Mouse (Mus musculus) myocyte (in vitro differentiated cells): ENCODE data around the gene Tmem238l. TPM values are rescaled to one million over a fixed set of nuclear protein-coding genes. Genes with fewer than 3 reads are reported as not detected.

Source experiments
- H3K27me3 ChIP-seq: one replicate; pipeline ENCODE4 v1.6.1; 2011; ENCODE audit not compliant: control insufficient read depth, insufficient read depth, insufficient read length
- H3K36me3 ChIP-seq: one replicate; pipeline ENCODE4 v1.6.1; 2011; ENCODE audit not compliant: control insufficient read depth, insufficient read depth
- H3K4me2 ChIP-seq: one replicate; pipeline ENCODE4 v1.6.1; 2011; ENCODE audit warnings: low read depth, control low read depth
- H3K4me3 ChIP-seq: one replicate; pipeline ENCODE4 v1.5.1; 2011; ENCODE audit warnings: mild to moderate bottlenecking, control low read depth, moderate library complexity
- H3K79me2 ChIP-seq: one replicate; pipeline ENCODE4 v1.6.1; 2011; ENCODE audit not compliant: control insufficient read depth, insufficient read depth
- H3ac ChIP-seq: one replicate; pipeline ENCODE4 v1.6.1; 2011; ENCODE audit not compliant: control insufficient read depth, insufficient read length
- CEBPB ChIP-seq: IDR thresholded peaks from 2 replicates; pipeline ENCODE4 v1.6.1; 2011; ENCODE audit warnings: mild to moderate bottlenecking, moderate library complexity; ENCODE audit not compliant: poor library complexity, insufficient read depth, severe bottlenecking
- E2F4 ChIP-seq: IDR thresholded peaks from one replicate; pipeline ENCODE4 v1.6.1; 2011; ENCODE audit warnings: mild to moderate bottlenecking, control low read depth, moderate library complexity; ENCODE audit not compliant: insufficient read depth
- MAX ChIP-seq: IDR thresholded peaks from one replicate; pipeline ENCODE4 v1.6.1; 2011; ENCODE audit warnings: low read depth, mild to moderate bottlenecking, control low read depth
- MYOD1 ChIP-seq, 3 experiments: IDR thresholded peaks; one replicate each; pipeline ENCODE4 v1.6.1; 2011; ENCODE audit warnings: control low read depth in 2 of 3, low read depth in 2 of 3, mild to moderate bottlenecking in 2 of 3, moderate library complexity in 1 of 3; ENCODE audit not compliant: insufficient read length in 2 of 3, control insufficient read depth in 1 of 3
- MYOG ChIP-seq, 3 experiments: IDR thresholded peaks; one replicate each; pipeline ENCODE4 v1.6.1; 2011; ENCODE audit warnings: control low read depth in 2 of 3, low read depth in 2 of 3, mild to moderate bottlenecking in 2 of 3; ENCODE audit not compliant: insufficient read length in 2 of 3, control insufficient read depth in 1 of 3, insufficient read depth in 1 of 3
- POLR2A ChIP-seq: IDR thresholded peaks from one replicate; pipeline ENCODE4 v1.6.1; 2011; ENCODE audit warnings: low read depth, mild to moderate bottlenecking, control low read depth, moderate library complexity; ENCODE audit not compliant: insufficient read length
- POLR2AphosphoS2 ChIP-seq: IDR thresholded peaks from one replicate; pipeline ENCODE4 v1.6.1; 2011; ENCODE audit warnings: low read depth, control low read depth; ENCODE audit not compliant: insufficient read length
- REST ChIP-seq: IDR thresholded peaks from one replicate; pipeline ENCODE4 v1.6.1; 2011; ENCODE audit warnings: mild to moderate bottlenecking, control low read depth, moderate library complexity; ENCODE audit not compliant: insufficient read depth, insufficient read length
- SRF ChIP-seq: IDR thresholded peaks from one replicate; pipeline ENCODE4 v1.6.1; 2011; ENCODE audit warnings: low read depth; ENCODE audit not compliant: control insufficient read depth, insufficient read length
- TCF12 ChIP-seq: IDR thresholded peaks from one replicate; pipeline ENCODE4 v1.6.1; 2011; ENCODE audit warnings: mild to moderate bottlenecking, control low read depth; ENCODE audit not compliant: poor library complexity, insufficient read depth, severe bottlenecking
- TCF3 ChIP-seq: IDR thresholded peaks from one replicate; pipeline ENCODE4 v1.6.1; 2011; ENCODE audit warnings: low read depth, control low read depth; ENCODE audit not compliant: insufficient read length
- USF1 ChIP-seq: IDR thresholded peaks from one replicate; pipeline ENCODE4 v1.6.1; 2011; ENCODE audit warnings: low read depth, mild to moderate bottlenecking, control low read depth, moderate library complexity
- polyA plus RNA-seq: library from polyadenylated mRNA; unstranded; fragments of >200 nt; fragmentation: generic; extraction: Trizol; gene quantifications from one replicate; pipeline ENCODE4 v1.2.1, GENCODE M21; 2012; ENCODE audit warnings: missing spikeins

Tmem238l gene
- polyA plus RNA-seq, 1 experiment, result not detected

DNA sequence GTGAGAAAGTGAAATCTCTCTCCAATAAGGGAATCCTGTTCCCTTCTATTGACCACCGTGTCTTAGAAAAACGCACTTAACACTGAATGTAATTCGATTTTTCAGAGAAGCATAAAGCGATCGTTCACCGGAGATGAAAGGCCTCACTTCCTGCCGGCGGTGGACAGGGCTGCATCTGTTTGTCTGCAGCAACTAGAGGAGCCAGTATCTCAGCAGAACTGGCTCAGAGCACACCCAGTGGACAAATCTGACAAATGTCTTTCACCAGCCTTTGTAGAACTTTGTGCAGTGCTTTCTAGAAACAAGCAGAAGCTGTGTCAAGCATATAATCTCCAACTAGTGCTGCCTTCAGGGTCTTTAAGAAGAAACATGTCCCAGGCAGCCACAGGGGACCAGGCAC is 54.0 kb downstream of the Tmem238l start:
- Histone ChIP-seq H3K27me3 (no peaks in the 10 kb centered on the region), H3ac (no peak overlapping the region), H3K36me3 (no peaks in the 10 kb centered on the region), H3K4me3 (no peak overlapping the region), H3K4me2 (peak overlapping the region; percentile 48), H3K79me2 (no peaks in the 10 kb centered on the region)
- no peak for TF ChIP-seq POLR2A

DNA sequence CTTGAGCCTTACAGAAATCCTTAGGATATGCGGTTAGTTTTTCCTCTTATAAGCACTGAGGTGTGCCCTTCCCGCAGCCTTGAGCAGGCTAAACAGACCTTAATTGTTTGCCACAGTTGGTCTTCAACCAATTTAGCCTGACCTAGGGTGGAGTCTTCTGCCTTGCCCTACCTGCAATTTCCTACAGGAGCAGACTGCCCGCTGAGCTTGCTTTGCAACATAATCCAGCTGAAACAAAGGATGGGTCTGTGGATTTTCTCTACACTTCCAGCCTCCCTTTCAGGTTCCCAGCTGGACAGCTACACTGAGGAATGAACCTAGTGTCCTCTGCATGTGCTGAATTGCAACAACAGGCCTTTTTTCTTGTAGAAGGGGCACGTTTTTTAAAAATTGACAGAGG is 55.2 kb downstream of the Tmem238l start:
- Histone ChIP-seq H3K4me3 (no peak overlapping the region), H3ac (no peak overlapping the region), H3K4me2 (no peak overlapping the region), H3K27me3 (no peaks in the 10 kb centered on the region), H3K36me3 (no peaks in the 10 kb centered on the region), H3K79me2 (no peaks in the 10 kb centered on the region)
- TF ChIP-seq MAX (no peak), MYOD1 (IDR thresholded peaks at IDR 0.05; ENCODE audit: control insufficient read depth in 1 of 3, insufficient read length in 2 of 3, low read depth in 2 of 3) (no peak), REST (no peak), SRF (no peak), POLR2A (no peak), USF1 (no peak), E2F4 (no peak), CEBPB (no peak), TCF3 (no peak), POLR2AphosphoS2 (no peak), TCF12 (no peak), MYOG (IDR thresholded peaks at IDR 0.05; ENCODE audit: control insufficient read depth in 1 of 3, insufficient read depth in 1 of 3, insufficient read length in 2 of 3, low read depth in 2 of 3) (no peak)

Other genes with a start within 250 kb of the Tmem238l start
- not detected for gene Pirt, start 44.7 kb upstream of the Tmem238l start, polyA plus RNA-seq
- gene Tmem220, start 68.5 kb downstream of the Tmem238l start, polyA plus RNA-seq, result 0.70 TPM
- 13.1 TPM for gene Adprm, start 96.0 kb downstream of the Tmem238l start, polyA plus RNA-seq
- 14.7 TPM for gene Sco1, start 96.0 kb downstream of the Tmem238l start, polyA plus RNA-seq
- gene Myh3, start 121.7 kb downstream of the Tmem238l start, polyA plus RNA-seq, result 876 TPM
- 0.54 TPM for gene Myh2, start 214.4 kb downstream of the Tmem238l start, polyA plus RNA-seq
- gene Myh1, start 243.4 kb downstream of the Tmem238l start, polyA plus RNA-seq, result 7.4 TPM